Mouse (Mus musculus) T-helper 17 cell (primary cell): ENCODE measurements around the gene Zfp644.

Experiments used
- in situ Hi-C, 2 experiments: fragments of 300-600 bp; cut with MboI, MseI; formaldehyde crosslinking; loops; 1 replicate in 1 of 2; 2 replicates in 1 of 2; pipeline ENCODE4 v1.15.1; 2025; ENCODE audit warnings: high pct_unique_total_duplicates in 2 of 2

Zfp644 gene

DNA sequence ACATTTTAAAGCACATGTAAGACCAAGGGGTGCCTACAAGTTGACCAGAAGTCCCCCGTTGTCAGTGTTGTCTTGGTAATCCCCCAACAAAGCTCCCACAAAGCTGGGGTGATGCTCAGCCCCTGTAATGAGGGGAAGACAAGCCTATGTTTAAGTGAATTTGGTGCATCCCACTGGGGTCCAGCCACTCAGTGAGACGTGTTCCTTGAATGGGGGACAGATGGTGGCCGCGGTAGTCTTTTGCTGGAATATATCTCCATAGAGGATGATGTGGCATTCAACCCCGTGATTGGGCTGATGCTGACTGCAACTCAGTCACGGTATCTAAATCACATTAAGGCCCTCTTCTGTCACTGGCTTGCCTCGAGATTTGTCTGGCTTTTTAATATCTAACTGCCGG, 97.6 kb downstream of the Zfp644 start:
- in situ Hi-C loops, result no loop called here

- in situ Hi-C loops, result no loop called here
Measured at GRCm38 (mm10) chr5:106597472-106597871, 99.6 kb downstream of the Zfp644 start.

DNA sequence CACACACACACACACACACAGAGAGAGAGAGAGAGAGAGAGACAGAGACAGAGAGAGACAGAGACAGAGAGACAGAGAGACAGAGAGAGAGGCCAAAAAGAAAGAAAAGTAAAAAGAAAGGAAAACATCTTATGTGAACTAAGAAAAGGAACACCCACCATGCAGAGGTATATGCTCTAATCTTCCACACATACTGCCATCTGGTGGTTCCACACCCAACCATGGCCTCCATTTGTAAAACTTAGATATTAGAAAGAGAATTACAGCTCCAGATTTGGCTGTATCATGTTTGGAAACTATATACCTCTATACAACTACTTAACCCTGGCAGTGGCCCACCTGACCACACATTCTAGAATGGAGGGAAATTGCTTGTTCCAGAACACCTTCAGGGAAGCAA, 102.7 kb downstream of the Zfp644 start:
- in situ Hi-C loops, result no loop called here

DNA sequence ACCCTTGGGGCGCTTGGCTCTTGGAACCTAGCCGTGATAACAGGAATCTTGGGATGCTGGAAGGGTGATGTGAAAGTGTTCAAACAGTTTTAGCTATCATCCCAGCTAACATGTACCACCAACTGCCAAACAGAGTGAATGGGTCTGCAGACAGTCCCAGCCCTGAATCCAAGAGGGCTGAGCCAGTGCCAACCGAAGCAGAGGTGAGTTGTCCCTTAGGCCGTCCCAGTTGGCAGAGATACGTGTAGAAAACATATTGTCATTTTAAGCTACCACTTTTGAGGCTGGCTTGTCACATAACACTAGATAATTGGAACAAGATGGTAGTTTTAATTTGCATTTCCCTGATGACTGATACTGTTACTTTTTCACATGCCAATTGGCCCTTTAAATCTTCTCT, 106.4 kb downstream of the Zfp644 start:
- in situ Hi-C loops, result no loop called here

DNA sequence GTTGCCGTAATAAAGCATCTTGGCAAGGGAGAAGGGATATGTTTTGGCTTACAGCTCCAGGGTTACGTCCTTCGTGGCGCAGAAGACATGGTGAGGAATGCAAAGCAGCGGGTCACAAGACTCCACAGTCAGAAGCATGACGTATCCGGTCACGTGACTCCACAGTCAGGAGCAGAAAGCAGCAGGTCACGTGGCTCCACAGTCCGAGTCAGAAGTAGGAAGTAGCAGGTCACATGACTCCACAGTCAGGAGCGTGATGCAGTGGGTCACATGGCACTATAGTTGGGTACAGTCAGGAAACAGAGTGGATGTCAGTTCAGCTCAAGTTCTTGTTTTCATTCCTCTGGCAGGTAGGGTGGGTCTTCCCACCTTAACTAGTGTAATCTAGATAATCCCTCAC, 107.4 kb downstream of the Zfp644 start:
- in situ Hi-C loops, result no loop called here

- in situ Hi-C loops, result no loop called here
Measured at GRCm38 (mm10) chr5:106589006-106589405, 108.1 kb downstream of the Zfp644 start.

GRCm38 (mm10) chr5:106580943-106581342, 116.1 kb downstream of the Zfp644 start:
- in situ Hi-C loops, result no loop called here

- in situ Hi-C loops, result no loop called here
Measured at GRCm38 (mm10) chr5:106577237-106577888, 119.7 kb downstream of the Zfp644 start.

DNA sequence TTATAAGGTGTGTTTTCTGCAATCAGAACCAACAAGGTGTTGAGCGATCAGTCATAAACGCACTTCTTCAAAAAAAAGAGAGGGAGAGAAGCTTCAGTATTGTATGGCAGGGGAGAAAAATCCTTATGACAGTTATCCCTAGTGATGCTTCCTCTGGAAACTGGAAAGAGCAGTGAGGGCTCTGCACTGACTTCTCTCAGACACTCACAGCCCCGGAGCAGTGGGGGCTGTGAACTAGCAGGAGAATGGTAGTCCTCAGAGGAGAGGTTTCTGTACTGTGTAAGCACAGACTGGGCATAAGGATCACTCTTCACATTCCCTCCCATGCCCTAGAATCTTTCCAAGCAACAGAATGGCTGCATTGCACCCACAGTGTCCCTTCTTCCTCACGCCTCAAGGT, 122.0 kb downstream of the Zfp644 start:
- in situ Hi-C loops, result no loop called here

- in situ Hi-C loops, result loop anchor here in 1 of 2 experiments (5.0 kb wide), 1 partner anchor 107 kb away; no protein-coding TSS in a partner anchor
Measured at GRCm38 (mm10) chr5:106574560-106574946, 122.5 kb downstream of the Zfp644 start.

- in situ Hi-C loops, result loop anchor here in 1 of 2 experiments (5.0 kb wide), 1 partner anchor 107 kb away; no protein-coding TSS in a partner anchor
Measured at GRCm38 (mm10) chr5:106573742-106574559, 123.1 kb downstream of the Zfp644 start.
